Mouse (Mus musculus) midbrain, embryonic 12.5 days (tissue): ENCODE measurements around the gene Bcam. TPM values are rescaled to one million over a fixed set of nuclear protein-coding genes. Genes with fewer than 3 reads are reported as not detected.
A peak's percentile ranks its signal among the peaks of the same experiment; 100 is the strongest.

ENCODE experiments used
- ATAC-seq: fragments of 200-750 bp; cut with Nextera tagmentation; 2 replicates; pipeline ENCODE4 v1.8.0; 2017; ENCODE audit warnings: low read depth, moderate TSS enrichment, moderate library complexity; ENCODE audit not compliant: low FRiP score
- H3K27ac ChIP-seq: fragments of 300-500 bp; sonication (generic); replicated peaks from 2 replicates; pipeline ENCODE4 v1.5.1; 2016; ENCODE audit warnings: mild to moderate bottlenecking
- H3K27me3 ChIP-seq: fragments of 300-500 bp; sonication (generic); 2 replicates; pipeline ENCODE4 v1.6.1; 2016; ENCODE audit warnings: mild to moderate bottlenecking
- H3K36me3 ChIP-seq: fragments of 300-500 bp; sonication (generic); 2 replicates; pipeline ENCODE4 v1.6.1; 2016
- H3K4me1 ChIP-seq: fragments of 300-500 bp; sonication (generic); 2 replicates; pipeline ENCODE4 v1.6.1; 2016
- H3K4me2 ChIP-seq: fragments of 300-500 bp; sonication (generic); replicated peaks from 2 replicates; pipeline ENCODE4 v1.6.1; 2016; ENCODE audit warnings: mild to moderate bottlenecking, moderate library complexity
- H3K4me3 ChIP-seq: fragments of 300-500 bp; sonication (generic); 2 replicates; pipeline ENCODE4 v1.5.1; 2016; ENCODE audit warnings: mild to moderate bottlenecking
- H3K9ac ChIP-seq: fragments of 300-500 bp; sonication (generic); replicated peaks from 2 replicates; pipeline ENCODE4 v1.6.1; 2016; ENCODE audit warnings: mild to moderate bottlenecking, moderate library complexity
- H3K9me3 ChIP-seq: fragments of 300-500 bp; sonication (generic); 2 replicates; pipeline ENCODE4 v1.6.1; 2016; ENCODE audit warnings: mild to moderate bottlenecking
- WGBS: fragments of 180-500 bp; shearing (Covaris S2); methylation state at CpG from one replicate; pipeline ENCODE4 v1.1.7; 2016; 5-methylcytosine and 5-hydroxymethylcytosine counted together
- polyA plus RNA-seq: library from polyadenylated mRNA; unstranded; fragments of >200 nt; fragmentation: Nextera tagmentation; extraction: Ambion mirVana; gene quantifications from 2 replicates; pipeline ENCODE4 v1.2.1, GENCODE M21; 2016

Gene Bcam
- 10.7 and 14.1 TPM in 2 replicates for polyA plus RNA-seq

GRCm38 (mm10) chr7:19770984-19771391 lies at the start of gene Bcam:
Bcam (minus strand) TSS chr7:19771016.
- Histone ChIP-seq H3K9ac (peak within 1 kb of the TSS; percentile 39), H3K4me1 (peaks cover 18% of the 10 kb centered on the region), H3K4me2 (peak within 1 kb of the TSS; percentile 72), H3K9me3 (no peaks in the 10 kb centered on the region), H3K4me3 (peak within 1 kb of the TSS; percentile 38), H3K27ac (no peak within 1 kb of the TSS; the same call in 1 of the 2 replicates), H3K27me3 (peaks cover 47% of the 10 kb centered on the region), H3K36me3 (no peaks in the 10 kb centered on the region)
- ATAC-seq = no peak; the same call in 1 of the 2 replicates
- WGBS = under 1% methylated on average over 9 of the region's 9 CpGs

GRCm38 (mm10) chr7:19818875-19819274 lies 48.1 kb upstream of the Bcam start:
- Histone ChIP-seq H3K4me3 (no peak overlapping the region), H3K27ac (no peak overlapping the region), H3K27me3 (peaks cover 62% of the 10 kb centered on the region), H3K4me1 (peaks cover 34% of the 10 kb centered on the region), H3K36me3 (no peaks in the 10 kb centered on the region), H3K9ac (no peak overlapping the region), H3K4me2 (no peak overlapping the region), H3K9me3 (peaks cover 7% of the 10 kb centered on the region; the same call in 1 of the 2 replicates)
- 90% methylated on average over 7 of the region's 7 CpGs for WGBS
- no peak for ATAC-seq

GRCm38 (mm10) chr7:19818440-19818839 lies 47.6 kb upstream of the Bcam start:
- no peak overlapping the region for H3K27ac ChIP-seq
- H3K9me3 ChIP-seq = peaks cover 7% of the 10 kb centered on the region; the same call in 1 of the 2 replicates
- peaks cover 62% of the 10 kb centered on the region for H3K27me3 ChIP-seq
- 93% methylated on average over 5 of the region's 5 CpGs for WGBS
- H3K4me2 ChIP-seq = no peak overlapping the region
- H3K4me1 ChIP-seq = peaks cover 32% of the 10 kb centered on the region
- no peak overlapping the region for H3K9ac ChIP-seq
- no peak for ATAC-seq
- H3K36me3 ChIP-seq = no peaks in the 10 kb centered on the region
- no peak overlapping the region for H3K4me3 ChIP-seq

GRCm38 (mm10) chr7:19817382-19818105 lies 46.7 kb upstream of the Bcam start:
- H3K27me3 ChIP-seq = peaks cover 62% of the 10 kb centered on the region
- WGBS = 4% methylated on average over 15 of the region's 15 CpGs

GRCm38 (mm10) chr7:19816224-19816771 lies 45.5 kb upstream of the Bcam start:
- WGBS = 1% methylated on average over 28 of the region's 28 CpGs
- peak; percentile 66 for ATAC-seq
- H3K27me3 ChIP-seq = peaks cover 62% of the 10 kb centered on the region
- H3K4me3 ChIP-seq = peak overlapping the region; percentile 39
- H3K9ac ChIP-seq = peak overlapping the region; percentile 29; the same call in 1 of the 2 replicates
- H3K4me1 ChIP-seq = peaks cover 27% of the 10 kb centered on the region
- H3K9me3 ChIP-seq = peaks cover 7% of the 10 kb centered on the region; the same call in 1 of the 2 replicates
- H3K36me3 ChIP-seq = no peaks in the 10 kb centered on the region
- H3K27ac ChIP-seq = 0 out of 2 replicates have a peak overlapping the region, but pooled peaks have one; percentile 1
- peak overlapping the region; percentile 58 for H3K4me2 ChIP-seq

More at GRCm38 (mm10) chr7:19817382-19818105, 46.7 kb upstream of the Bcam start:
- H3K9me3 ChIP-seq = peaks cover 7% of the 10 kb centered on the region; the same call in 1 of the 2 replicates
- peak overlapping the region; percentile 73 for H3K27ac ChIP-seq
- H3K4me1 ChIP-seq = peaks cover 30% of the 10 kb centered on the region
- H3K4me3 ChIP-seq = peak overlapping the region; percentile 25
- H3K36me3 ChIP-seq = no peaks in the 10 kb centered on the region
- H3K9ac ChIP-seq = peak overlapping the region; percentile 37
- peak; percentile 72 for ATAC-seq
- peak overlapping the region; percentile 58 for H3K4me2 ChIP-seq

GRCm38 (mm10) chr7:19815296-19816223 lies 44.7 kb upstream of the Bcam start:
- peak overlapping the region; percentile 58 for H3K4me2 ChIP-seq
- peak; percentile 10 for ATAC-seq
- peaks cover 3% of the 10 kb centered on the region; the same call in 1 of the 2 replicates for H3K9me3 ChIP-seq
- H3K27ac ChIP-seq = no peak overlapping the region
- H3K27me3 ChIP-seq = peaks cover 62% of the 10 kb centered on the region
- WGBS = 25% methylated on average over 17 of the region's 17 CpGs
- H3K4me3 ChIP-seq = peak overlapping the region; percentile 39
- peaks cover 32% of the 10 kb centered on the region for H3K4me1 ChIP-seq
- H3K36me3 ChIP-seq = no peaks in the 10 kb centered on the region
- H3K9ac ChIP-seq = peak overlapping the region; percentile 29; the same call in 1 of the 2 replicates

GRCm38 (mm10) chr7:19813579-19814122 lies 42.8 kb upstream of the Bcam start:
- ATAC-seq = no peak
- H3K4me2 ChIP-seq = no peak overlapping the region
- peaks cover 68% of the 10 kb centered on the region for H3K27me3 ChIP-seq

GRCm38 (mm10) chr7:19813161-19813560 lies 42.3 kb upstream of the Bcam start:
- ATAC-seq = no peak
- 83% methylated on average over 4 of the region's 4 CpGs for WGBS
- H3K36me3 ChIP-seq = no peaks in the 10 kb centered on the region
- H3K9ac ChIP-seq = no peak overlapping the region
- H3K4me2 ChIP-seq = no peak overlapping the region
- peaks cover 36% of the 10 kb centered on the region for H3K4me1 ChIP-seq
- no peaks in the 10 kb centered on the region for H3K9me3 ChIP-seq
- H3K27ac ChIP-seq = no peak overlapping the region
- H3K27me3 ChIP-seq = peaks cover 69% of the 10 kb centered on the region
- H3K4me3 ChIP-seq = no peak overlapping the region

More at GRCm38 (mm10) chr7:19813579-19814122, 42.8 kb upstream of the Bcam start:
- H3K4me3 ChIP-seq = no peak overlapping the region
- H3K27ac ChIP-seq = no peak overlapping the region
- H3K4me1 ChIP-seq = peaks cover 36% of the 10 kb centered on the region
- no peaks in the 10 kb centered on the region for H3K36me3 ChIP-seq
- WGBS = 84% methylated on average over 6 of the region's 6 CpGs
- no peaks in the 10 kb centered on the region for H3K9me3 ChIP-seq
- H3K9ac ChIP-seq = no peak overlapping the region

- WGBS = 3% methylated on average over 22 of the region's 22 CpGs
- Histone ChIP-seq H3K9ac (no peak overlapping the region), H3K27ac (no peak overlapping the region), H3K4me2 (peak overlapping the region; percentile 39), H3K27me3 (peaks cover 64% of the 10 kb centered on the region), H3K9me3 (no peaks in the 10 kb centered on the region), H3K36me3 (no peaks in the 10 kb centered on the region), H3K4me1 (peaks cover 17% of the 10 kb centered on the region), H3K4me3 (peak overlapping the region; percentile 13; the same call in 1 of the 2 replicates)
- peak; percentile 32 for ATAC-seq
Observed at GRCm38 (mm10) chr7:19811114-19811513, 40.3 kb upstream of the Bcam start.

GRCm38 (mm10) chr7:19809369-19809768 lies 38.6 kb upstream of the Bcam start:
- Histone ChIP-seq H3K4me1 (peaks cover 11% of the 10 kb centered on the region), H3K9me3 (no peaks in the 10 kb centered on the region), H3K27me3 (peaks cover 66% of the 10 kb centered on the region), H3K4me3 (peak overlapping the region; percentile 24), H3K9ac (no peak overlapping the region), H3K27ac (no peak overlapping the region), H3K4me2 (peak overlapping the region; percentile 42), H3K36me3 (no peaks in the 10 kb centered on the region)
- peak; percentile 44; the same call in 1 of the 2 replicates for ATAC-seq
- WGBS = 3% methylated on average over 27 of the region's 27 CpGs

GRCm38 (mm10) chr7:19806356-19806969 lies 35.6 kb upstream of the Bcam start:
- no peak overlapping the region for H3K9ac ChIP-seq
- ATAC-seq = no peak
- H3K9me3 ChIP-seq = no peaks in the 10 kb centered on the region
- peaks cover 44% of the 10 kb centered on the region for H3K27me3 ChIP-seq
- no peak overlapping the region for H3K27ac ChIP-seq
- H3K4me2 ChIP-seq = no peak overlapping the region
- H3K36me3 ChIP-seq = no peaks in the 10 kb centered on the region
- H3K4me3 ChIP-seq = no peak overlapping the region
- WGBS = 88% methylated on average over 8 of the region's 8 CpGs
- peaks cover 11% of the 10 kb centered on the region for H3K4me1 ChIP-seq
